Mouse (Mus musculus): ENCODE measurements around the gene Spsb1. TPM values are rescaled to one million over a fixed set of nuclear protein-coding genes. Genes with fewer than 3 reads are reported as not detected.

Gene Spsb1
- polyA plus RNA-seq, 1 experiment from 2014 or later, result 4.5 TPM

GRCm38 (mm10) chr4:149945194-149945593 lies 9.6 kb downstream of the Spsb1 start:
- Histone ChIP-seq H3K9ac (no peak overlapping the region), H3K36me3 (ENCODE audit: poor library complexity, severe bottlenecking) (no peaks in the 10 kb centered on the region), H3K27me3 (0 out of 2 replicates have a peak, but pooled peaks cover 5% of the 10 kb centered on the region), H3K4me2 (no peak overlapping the region), H3K27ac (no peak overlapping the region), H3K4me1 (peaks cover 38% of the 10 kb centered on the region), H3K9me3 (replicated peaks) (no peaks in the 10 kb centered on the region), H3K4me3 (no peak overlapping the region)
- no peak for ATAC-seq
- 58% methylated on average over 9 of the region's 9 CpGs for WGBS

- no peaks in the 10 kb centered on the region for H3K9me3 ChIP-seq (replicated peaks)
- H3K9ac ChIP-seq, result no peak overlapping the region
- H3K4me3 ChIP-seq, result no peak overlapping the region
- no peak for ATAC-seq
- H3K27ac ChIP-seq, result no peak overlapping the region
- H3K36me3 ChIP-seq (ENCODE audit: poor library complexity, severe bottlenecking), result no peaks in the 10 kb centered on the region
- H3K4me2 ChIP-seq, result no peak overlapping the region
- 0 out of 2 replicates have a peak, but pooled peaks cover 5% of the 10 kb centered on the region for H3K27me3 ChIP-seq
- H3K4me1 ChIP-seq, result peaks cover 34% of the 10 kb centered on the region
- 26% methylated on average over 12 of the region's 12 CpGs for WGBS
These were observed 10.6 kb downstream of the Spsb1 start for GRCm38 (mm10) chr4:149944214-149944613.

- H3K4me1 ChIP-seq, result peaks cover 34% of the 10 kb centered on the region
- no peak overlapping the region for H3K4me2 ChIP-seq
- H3K9me3 ChIP-seq (replicated peaks), result no peaks in the 10 kb centered on the region
- no peaks in the 10 kb centered on the region for H3K36me3 ChIP-seq (ENCODE audit: poor library complexity, severe bottlenecking)
- no peak for ATAC-seq
- H3K27ac ChIP-seq, result no peak overlapping the region
- 0 out of 2 replicates have a peak, but pooled peaks cover 5% of the 10 kb centered on the region for H3K27me3 ChIP-seq
- H3K4me3 ChIP-seq, result no peak overlapping the region
- 41% methylated on average over 10 of the region's 10 CpGs for WGBS
- no peak overlapping the region for H3K9ac ChIP-seq
These were observed 11.8 kb downstream of the Spsb1 start for GRCm38 (mm10) chr4:149942831-149943741.

- Histone ChIP-seq H3K9me3 (replicated peaks) (no peaks in the 10 kb centered on the region), H3K27ac (no peak overlapping the region), H3K36me3 (ENCODE audit: poor library complexity, severe bottlenecking) (no peaks in the 10 kb centered on the region), H3K27me3 (0 out of 2 replicates have a peak, but pooled peaks cover 5% of the 10 kb centered on the region), H3K9ac (no peak overlapping the region), H3K4me3 (no peak overlapping the region), H3K4me2 (no peak overlapping the region), H3K4me1 (peaks cover 34% of the 10 kb centered on the region)
- ATAC-seq, result no peak
- 82% methylated on average over 18 of the region's 18 CpGs for WGBS
These were observed 13.6 kb downstream of the Spsb1 start for GRCm38 (mm10) chr4:149941067-149941755.

- no peaks in the 10 kb centered on the region for H3K9me3 ChIP-seq (replicated peaks)
- H3K36me3 ChIP-seq (ENCODE audit: poor library complexity, severe bottlenecking), result no peaks in the 10 kb centered on the region
- H3K9ac ChIP-seq, result no peak overlapping the region
- ATAC-seq, result no peak
- no peak overlapping the region for H3K4me2 ChIP-seq
- 62% methylated on average over 8 of the region's 8 CpGs for WGBS
- H3K4me1 ChIP-seq, result peaks cover 9% of the 10 kb centered on the region
- H3K27ac ChIP-seq, result no peak overlapping the region
- 0 out of 2 replicates have a peak, but pooled peaks cover 5% of the 10 kb centered on the region for H3K27me3 ChIP-seq
- no peak overlapping the region for H3K4me3 ChIP-seq
These were observed 16.1 kb downstream of the Spsb1 start for GRCm38 (mm10) chr4:149938701-149939100.

GRCm38 (mm10) chr4:149936921-149937320 lies 17.9 kb downstream of the Spsb1 start:
- ATAC-seq, result no peak
- H3K9me3 ChIP-seq (replicated peaks), result no peaks in the 10 kb centered on the region
- no peak overlapping the region for H3K27ac ChIP-seq
- no peaks in the 10 kb centered on the region for H3K4me1 ChIP-seq
- WGBS, result 75% methylated on average over 5 of the region's 5 CpGs
- H3K4me3 ChIP-seq, result no peak overlapping the region
- H3K36me3 ChIP-seq (ENCODE audit: poor library complexity, severe bottlenecking), result no peaks in the 10 kb centered on the region
- H3K4me2 ChIP-seq, result no peak overlapping the region
- H3K9ac ChIP-seq, result no peak overlapping the region
- H3K27me3 ChIP-seq, result no peaks in the 10 kb centered on the region

- no peak overlapping the region for H3K4me2 ChIP-seq
- ATAC-seq, result no peak
- H3K27ac ChIP-seq, result no peak overlapping the region
- H3K9me3 ChIP-seq (replicated peaks), result no peaks in the 10 kb centered on the region
- H3K4me3 ChIP-seq, result no peak overlapping the region
- WGBS, result 84% methylated on average over 6 of the region's 6 CpGs
- no peaks in the 10 kb centered on the region for H3K4me1 ChIP-seq
- H3K27me3 ChIP-seq, result no peaks in the 10 kb centered on the region
- no peak overlapping the region for H3K9ac ChIP-seq
- no peaks in the 10 kb centered on the region for H3K36me3 ChIP-seq (ENCODE audit: poor library complexity, severe bottlenecking)
These were observed 19.4 kb downstream of the Spsb1 start for GRCm38 (mm10) chr4:149935470-149935869.

GRCm38 (mm10) chr4:149933519-149934245 lies 21.2 kb downstream of the Spsb1 start:
- Histone ChIP-seq H3K27ac (no peak overlapping the region), H3K4me2 (no peak overlapping the region), H3K9me3 (replicated peaks) (no peaks in the 10 kb centered on the region), H3K36me3 (ENCODE audit: poor library complexity, severe bottlenecking) (no peaks in the 10 kb centered on the region), H3K27me3 (no peaks in the 10 kb centered on the region), H3K4me1 (no peaks in the 10 kb centered on the region), H3K9ac (no peak overlapping the region), H3K4me3 (no peak overlapping the region)
- no peak for ATAC-seq
- 88% methylated on average over 16 of the region's 16 CpGs for WGBS

- Histone ChIP-seq H3K4me1 (no peaks in the 10 kb centered on the region), H3K4me2 (no peak overlapping the region), H3K9me3 (replicated peaks) (no peaks in the 10 kb centered on the region), H3K9ac (no peak overlapping the region), H3K27ac (no peak overlapping the region), H3K27me3 (no peaks in the 10 kb centered on the region), H3K36me3 (ENCODE audit: poor library complexity, severe bottlenecking) (no peaks in the 10 kb centered on the region), H3K4me3 (no peak overlapping the region)
- ATAC-seq, result no peak
- WGBS, result 94% methylated on average over 7 of the region's 7 CpGs
These were observed 21.8 kb downstream of the Spsb1 start for GRCm38 (mm10) chr4:149933025-149933424.

GRCm38 (mm10) chr4:149932108-149932815 lies 22.6 kb downstream of the Spsb1 start:
- no peak overlapping the region for H3K4me3 ChIP-seq
- H3K4me1 ChIP-seq, result no peaks in the 10 kb centered on the region
- H3K4me2 ChIP-seq, result no peak overlapping the region
- H3K36me3 ChIP-seq (ENCODE audit: poor library complexity, severe bottlenecking), result no peaks in the 10 kb centered on the region
- ATAC-seq, result no peak
- no peak overlapping the region for H3K9ac ChIP-seq
- H3K27me3 ChIP-seq, result no peaks in the 10 kb centered on the region
- H3K9me3 ChIP-seq (replicated peaks), result no peaks in the 10 kb centered on the region
- WGBS, result 88% methylated on average over 9 of the region's 9 CpGs
- H3K27ac ChIP-seq, result no peak overlapping the region

- Histone ChIP-seq H3K9ac (no peak overlapping the region), H3K4me1 (no peaks in the 10 kb centered on the region), H3K36me3 (ENCODE audit: poor library complexity, severe bottlenecking) (no peaks in the 10 kb centered on the region), H3K9me3 (replicated peaks) (0 out of 2 replicates have a peak, but pooled peaks cover 4% of the 10 kb centered on the region), H3K4me3 (no peak overlapping the region), H3K27ac (no peak overlapping the region), H3K4me2 (no peak overlapping the region), H3K27me3 (no peaks in the 10 kb centered on the region)
- WGBS, result 73% methylated on average over 3 of the region's 3 CpGs
- no peak for ATAC-seq
These were observed 24.1 kb downstream of the Spsb1 start for GRCm38 (mm10) chr4:149930755-149931154.
